Mouse (Mus musculus) embryo, embryonic 11 days (tissue): ENCODE results near the gene Tgfbr3.
A peak's percentile ranks its signal among the peaks of the same experiment; 100 is the strongest.
"Not testable (repeated sequence)": the region's sequence is repeated elsewhere in the genome, so short reads cannot be mapped to it uniquely, and the experiment has no call there.

Experiments
- DNase-seq: peaks from one replicate; pipeline ENCODE4 v3.0.0-alpha.2; 2015

Gene Tgfbr3

GRCm38 (mm10) chr5:107276186-107276585 is 13.2 kb downstream of the Tgfbr3 start:
- no peak for DNase-seq

GRCm38 (mm10) chr5:107272252-107273028 is 17.0 kb downstream of the Tgfbr3 start:
- DNase-seq: no peak

GRCm38 (mm10) chr5:107269006-107269328 is 20.5 kb downstream of the Tgfbr3 start:
- peak; percentile 63 for DNase-seq

- DNase-seq: no peak
Measured at GRCm38 (mm10) chr5:107268121-107269005, 21.1 kb downstream of the Tgfbr3 start.

- no peak for DNase-seq
Measured at GRCm38 (mm10) chr5:107266566-107266965, 22.9 kb downstream of the Tgfbr3 start.

GRCm38 (mm10) chr5:107264426-107265360 is 24.7 kb downstream of the Tgfbr3 start:
- DNase-seq: no peak

GRCm38 (mm10) chr5:107263836-107264235 is 25.6 kb downstream of the Tgfbr3 start:
- DNase-seq: no peak

GRCm38 (mm10) chr5:107261930-107262329 is 27.5 kb downstream of the Tgfbr3 start:
- DNase-seq: no peak

GRCm38 (mm10) chr5:107260708-107261495 is 28.5 kb downstream of the Tgfbr3 start:
- DNase-seq: no peak

- no peak for DNase-seq
Measured at GRCm38 (mm10) chr5:107259487-107260040, 29.9 kb downstream of the Tgfbr3 start.

- no peak for DNase-seq
Measured at GRCm38 (mm10) chr5:107253395-107253794, 36.0 kb downstream of the Tgfbr3 start.

GRCm38 (mm10) chr5:107252435-107252834 is 37.0 kb downstream of the Tgfbr3 start:
- no peak for DNase-seq

- DNase-seq: peak; percentile 54
Measured at GRCm38 (mm10) chr5:107251751-107252305, 37.6 kb downstream of the Tgfbr3 start.

- no peak for DNase-seq
Measured at GRCm38 (mm10) chr5:107250548-107251272, 38.7 kb downstream of the Tgfbr3 start.

GRCm38 (mm10) chr5:107248732-107249131 is 40.7 kb downstream of the Tgfbr3 start:
- no peak for DNase-seq

- DNase-seq: not testable (repeated sequence)
Measured at GRCm38 (mm10) chr5:107248302-107248701, 41.1 kb downstream of the Tgfbr3 start.

- DNase-seq: peak; percentile 35
Measured at GRCm38 (mm10) chr5:107247786-107248185, 41.6 kb downstream of the Tgfbr3 start.

- DNase-seq: no peak
Measured at GRCm38 (mm10) chr5:107243445-107243844, 46.0 kb downstream of the Tgfbr3 start.

GRCm38 (mm10) chr5:107242993-107243392 is 46.4 kb downstream of the Tgfbr3 start:
- DNase-seq: no peak

- no peak for DNase-seq
Measured at GRCm38 (mm10) chr5:107240276-107240675, 49.2 kb downstream of the Tgfbr3 start.
